Mouse (Mus musculus) testis, adult 2 months (tissue): ENCODE measurements at regions not wholly inside any gene's neighbourhood (a gene's known extent, or its start where the extent isn't known, plus 50 kb on each side); places are given as distances from the start of the nearest gene placed in this dataset.

ENCODE experiments used
- H3K27ac ChIP-seq: fragments of 200-500 bp; 2 replicates; pipeline ENCODE4 v1.5.1; 2012; ENCODE audit warnings: low read depth, low read length; ENCODE audit not compliant: control insufficient read depth, insufficient read depth
- H3K27me3 ChIP-seq: fragments of 200-500 bp; 2 replicates; pipeline ENCODE4 v1.6.1; 2012; ENCODE audit warnings: mild to moderate bottlenecking, low read length, moderate library complexity; ENCODE audit not compliant: control insufficient read depth, insufficient read depth
- H3K36me3 ChIP-seq: fragments of 200-500 bp; 2 replicates; pipeline ENCODE4 v1.6.1; 2012; ENCODE audit warnings: mild to moderate bottlenecking, low read length; ENCODE audit not compliant: control insufficient read depth, insufficient read depth
- H3K4me1 ChIP-seq: fragments of 200-500 bp; 2 replicates; pipeline ENCODE4 v1.6.1; 2012; ENCODE audit warnings: low read length; ENCODE audit not compliant: control insufficient read depth, insufficient read depth
- H3K4me3 ChIP-seq: fragments of 200-500 bp; 2 replicates; pipeline ENCODE4 v1.5.1; 2012; ENCODE audit warnings: low read depth, mild to moderate bottlenecking, low read length, moderate library complexity, mixed read lengths; ENCODE audit not compliant: control insufficient read depth
- CTCF ChIP-seq: fragments of 200-500 bp; IDR thresholded peaks from 2 replicates; pipeline ENCODE4 v1.5.1; 2012; ENCODE audit warnings: low read depth, mild to moderate bottlenecking, inconsistent platforms, low read length, moderate library complexity; ENCODE audit not compliant: control insufficient read depth, insufficient read depth, insufficient replicate concordance
- POLR2A ChIP-seq: fragments of 200-500 bp; IDR thresholded peaks from 2 replicates; pipeline ENCODE4 v1.6.1; 2012; ENCODE audit warnings: low read depth, mild to moderate bottlenecking, inconsistent platforms, low read length, moderate library complexity; ENCODE audit not compliant: control insufficient read depth

DNA sequence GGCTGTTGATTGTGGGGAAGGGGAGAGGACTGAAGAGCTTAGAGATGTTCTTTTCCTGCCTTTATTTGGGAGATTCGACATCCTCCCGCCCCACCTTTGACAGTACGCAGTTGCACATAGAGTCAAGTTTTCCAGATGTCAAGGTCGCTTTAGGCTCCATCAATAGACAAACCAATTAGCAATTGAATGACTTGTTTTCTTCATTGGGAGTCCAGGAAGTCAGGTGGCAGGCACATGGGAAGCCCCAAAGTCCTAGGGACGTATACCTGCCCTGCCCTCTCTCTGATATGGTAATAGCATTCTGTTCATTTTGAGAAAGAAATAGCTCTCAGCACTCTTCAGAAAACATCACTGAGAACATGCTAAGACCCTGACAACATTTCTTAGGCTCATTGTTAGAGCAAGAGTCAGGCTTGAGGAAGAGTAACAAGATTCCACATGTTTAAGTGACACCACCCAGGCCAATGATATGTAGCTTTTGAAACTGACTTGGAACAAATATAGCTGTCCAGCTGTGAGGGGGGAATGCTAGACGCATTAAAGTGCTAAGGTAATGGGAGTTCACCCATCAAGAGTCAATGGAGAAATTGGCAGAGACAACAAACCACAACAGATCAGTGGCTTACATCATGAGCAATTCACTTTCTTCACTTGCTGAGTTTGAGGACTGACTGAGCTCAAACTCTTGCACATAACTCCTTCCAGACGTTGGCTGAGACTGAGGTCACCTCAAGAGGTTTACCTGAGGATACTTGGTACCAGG, 499.9 kb downstream of the Dok5 start:
- no peaks in the 10 kb centered on the region for H3K4me1 ChIP-seq
- no peaks in the 10 kb centered on the region for H3K27me3 ChIP-seq
- no peak overlapping the region for H3K27ac ChIP-seq
- TF ChIP-seq CTCF (no peak), POLR2A (no peak)
- no peak overlapping the region for H3K4me3 ChIP-seq
- H3K36me3 ChIP-seq, result no peaks in the 10 kb centered on the region

DNA sequence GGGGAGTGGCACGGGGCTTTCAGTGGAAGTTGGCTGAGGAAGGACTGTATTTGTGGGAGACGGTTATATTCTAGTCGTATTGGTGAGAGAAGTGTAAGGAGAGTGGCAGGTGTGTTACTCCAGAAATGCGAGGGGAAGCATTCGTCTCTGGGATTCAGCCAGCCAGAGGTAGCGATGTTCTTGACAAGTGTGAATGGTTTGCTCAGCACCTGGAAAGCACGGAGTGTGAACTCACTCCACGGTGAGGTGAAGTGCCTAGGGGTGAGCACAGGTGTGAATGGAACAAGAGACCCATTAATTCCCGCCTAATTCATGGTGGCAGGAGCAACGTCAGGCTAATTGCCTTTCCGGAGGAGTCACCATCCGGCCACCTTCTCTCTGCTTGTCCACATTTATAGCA, 498.9 kb downstream of the Dok5 start:
- no peak for TF ChIP-seq CTCF
- TF ChIP-seq POLR2A, result no peak
- no peaks in the 10 kb centered on the region for H3K4me1 ChIP-seq
- no peaks in the 10 kb centered on the region for H3K27me3 ChIP-seq
- H3K4me3 ChIP-seq, result no peak overlapping the region
- no peak overlapping the region for H3K27ac ChIP-seq
- H3K36me3 ChIP-seq, result no peaks in the 10 kb centered on the region

DNA sequence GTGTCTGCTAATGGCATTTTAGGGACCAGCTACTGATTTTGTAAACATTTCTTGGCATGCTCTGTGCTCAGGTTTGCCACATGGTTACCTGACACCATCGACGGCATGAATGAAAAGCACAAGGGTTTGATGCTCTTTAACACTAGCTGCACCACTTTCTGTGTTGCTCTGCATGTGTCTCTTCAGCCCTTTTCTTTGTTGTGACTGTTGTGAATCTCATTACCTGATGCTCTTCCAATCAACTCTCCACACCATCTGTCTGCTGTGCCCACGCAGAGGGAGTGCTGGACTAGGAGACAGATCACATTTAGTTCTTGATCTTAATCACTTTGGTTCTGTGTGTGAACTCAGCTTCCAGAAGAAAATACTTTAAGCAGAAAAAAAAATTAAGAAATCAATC, 496.6 kb downstream of the Dok5 start:
- Histone ChIP-seq H3K4me1 (no peaks in the 10 kb centered on the region), H3K27ac (no peak overlapping the region), H3K4me3 (no peak overlapping the region), H3K27me3 (no peaks in the 10 kb centered on the region), H3K36me3 (no peaks in the 10 kb centered on the region)
- TF ChIP-seq POLR2A (no peak), CTCF (no peak)

DNA sequence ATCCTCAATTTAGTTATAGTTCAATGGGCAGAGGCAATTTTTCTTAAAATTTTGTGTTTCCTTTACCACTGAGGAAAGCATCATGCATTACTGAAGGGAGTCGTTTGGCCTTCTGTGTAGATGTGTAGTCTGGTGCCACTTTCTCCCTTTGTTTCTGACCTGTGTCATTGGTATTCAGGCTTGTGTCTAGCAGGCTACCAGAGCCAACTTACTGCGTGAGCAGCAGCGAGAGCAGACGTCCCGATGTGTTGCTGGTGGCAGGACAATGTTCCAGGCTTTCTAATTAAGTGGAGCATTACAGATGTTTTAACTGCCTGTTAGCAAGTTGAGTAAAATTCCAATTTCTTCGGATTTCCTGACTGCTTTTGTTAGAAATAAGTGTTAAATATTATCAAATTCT, 482.2 kb downstream of the Dok5 start:
- Histone ChIP-seq H3K4me3 (no peak overlapping the region), H3K4me1 (no peaks in the 10 kb centered on the region), H3K36me3 (no peaks in the 10 kb centered on the region), H3K27ac (no peak overlapping the region), H3K27me3 (no peaks in the 10 kb centered on the region)
- TF ChIP-seq CTCF (no peak), POLR2A (no peak)

DNA sequence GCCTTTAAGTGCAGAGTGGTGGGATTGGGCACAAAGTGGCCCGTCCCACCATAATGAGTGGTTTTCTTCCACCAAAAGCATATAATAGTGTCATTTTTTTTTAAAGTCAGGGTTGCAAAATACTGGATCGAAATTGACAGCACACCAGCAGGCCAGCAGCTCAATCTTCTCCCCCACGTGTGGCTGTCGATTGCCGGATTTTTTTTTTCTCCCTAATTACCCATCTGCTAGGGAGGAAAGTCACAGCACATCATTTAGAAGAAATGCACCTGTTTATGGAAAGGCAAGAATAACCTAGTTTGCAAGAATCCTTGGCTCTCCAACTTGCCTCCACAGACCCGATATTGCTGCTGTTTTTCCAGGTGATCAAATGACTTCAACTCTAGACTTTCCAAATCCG, 464.9 kb downstream of the Dok5 start:
- no peak overlapping the region for H3K27ac ChIP-seq
- H3K4me1 ChIP-seq, result peaks cover 5% of the 10 kb centered on the region
- no peaks in the 10 kb centered on the region for H3K27me3 ChIP-seq
- no peak overlapping the region for H3K4me3 ChIP-seq
- H3K36me3 ChIP-seq, result no peaks in the 10 kb centered on the region
- no peak for TF ChIP-seq CTCF
- TF ChIP-seq POLR2A, result no peak

DNA sequence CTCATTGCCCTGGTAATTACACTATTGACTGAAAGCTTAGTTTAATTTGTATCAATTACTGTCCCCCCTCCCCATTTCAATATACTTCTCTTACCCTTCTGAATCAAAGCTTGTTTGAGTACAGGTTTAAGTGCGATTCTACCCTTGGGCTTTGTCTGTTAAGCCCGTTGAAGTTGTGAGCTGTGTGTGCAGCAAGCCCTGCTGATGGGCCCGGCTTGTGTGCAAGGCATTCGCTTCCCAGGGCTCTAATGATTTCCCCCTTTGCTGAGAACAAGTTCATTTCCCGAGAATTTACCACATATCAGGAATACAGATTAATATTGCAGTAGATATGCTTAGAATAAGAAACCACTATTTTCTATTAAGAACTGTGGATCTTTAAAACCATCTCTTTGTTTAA, 460.6 kb downstream of the Dok5 start:
- Histone ChIP-seq H3K4me3 (no peak overlapping the region), H3K4me1 (peaks cover 5% of the 10 kb centered on the region), H3K27ac (no peak overlapping the region), H3K36me3 (no peaks in the 10 kb centered on the region), H3K27me3 (no peaks in the 10 kb centered on the region)
- TF ChIP-seq CTCF (no peak), POLR2A (no peak)
